Mouse (Mus musculus) 3134 (cell line): ENCODE results near the gene Sdk2.

ENCODE experiments used
- DNase-seq: peaks from one replicate; pipeline ENCODE4 v3.0.0-alpha.2; 2011; ENCODE audit warnings: low spot score; ENCODE audit not compliant: insufficient read length; ENCODE audit errors: extremely low read depth

Gene Sdk2

DNA sequence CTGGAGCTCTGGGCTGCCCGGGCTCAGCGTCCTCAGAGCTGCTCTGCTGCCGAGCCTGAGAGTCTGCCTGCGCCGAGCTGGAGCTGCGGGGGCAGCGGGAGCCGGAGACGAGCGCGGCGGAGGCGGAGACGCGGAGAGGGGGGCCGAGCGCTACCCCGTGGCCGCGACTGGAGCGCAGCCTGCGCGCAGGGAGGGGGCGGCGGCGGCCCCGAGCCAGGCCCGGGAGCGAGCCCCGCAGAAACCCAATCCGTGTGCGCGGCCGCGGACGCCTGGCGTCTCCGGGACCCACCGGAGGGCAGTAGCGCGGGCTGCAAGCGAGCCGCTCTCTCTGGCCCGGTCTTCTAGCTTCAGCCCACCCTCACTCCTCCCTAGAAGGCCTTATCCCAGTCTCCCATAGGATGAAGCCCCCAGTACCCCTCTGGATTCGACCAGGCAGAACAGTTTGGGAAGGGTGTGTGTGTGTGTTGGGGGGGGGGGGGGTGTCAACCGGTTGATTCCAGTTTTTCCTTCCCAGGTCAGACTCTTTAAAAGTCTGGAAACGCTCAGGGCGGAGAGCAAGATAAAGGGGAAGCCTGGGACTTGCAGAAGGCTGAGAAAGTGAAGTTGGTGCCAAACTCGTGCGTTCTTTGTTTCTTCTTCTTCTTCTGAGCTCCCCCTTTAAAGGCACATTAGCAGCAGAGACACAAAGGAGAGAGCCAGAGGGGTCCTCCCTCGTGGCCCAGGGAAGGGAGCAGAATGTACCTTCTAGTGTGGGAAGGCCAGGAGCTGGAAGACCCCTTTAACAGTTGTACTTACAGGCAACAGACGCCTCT is at the start of gene Sdk2:
Gene Sdk2, minus strand, starts transcription at position 96 of the 812 bp plus-strand sequence.
- no peak for DNase-seq

DNA sequence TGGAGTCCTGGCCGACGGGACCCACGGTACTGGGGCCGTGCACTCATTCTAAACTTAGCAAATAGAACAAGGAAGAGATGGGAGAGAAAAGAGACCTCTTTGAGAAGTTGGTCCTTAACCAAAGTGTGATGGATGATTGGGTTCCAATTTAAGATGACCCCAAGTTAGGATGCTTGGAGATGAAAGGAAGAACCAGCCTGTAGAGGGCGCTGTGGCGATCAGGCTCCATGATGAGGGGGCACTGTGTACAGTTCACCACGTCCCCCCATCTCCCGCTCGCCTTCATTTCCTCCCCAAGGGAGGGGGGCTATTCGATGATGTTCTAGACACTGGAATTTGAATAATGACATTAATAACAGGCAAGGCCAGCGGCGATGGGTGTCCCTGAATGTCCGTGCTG is 48.2 kb upstream of the Sdk2 start:
- no peak for DNase-seq

- DNase-seq, result no peak
Observed at GRCm38 (mm10) chr11:114114674-114115073, 47.8 kb upstream of the Sdk2 start.

DNA sequence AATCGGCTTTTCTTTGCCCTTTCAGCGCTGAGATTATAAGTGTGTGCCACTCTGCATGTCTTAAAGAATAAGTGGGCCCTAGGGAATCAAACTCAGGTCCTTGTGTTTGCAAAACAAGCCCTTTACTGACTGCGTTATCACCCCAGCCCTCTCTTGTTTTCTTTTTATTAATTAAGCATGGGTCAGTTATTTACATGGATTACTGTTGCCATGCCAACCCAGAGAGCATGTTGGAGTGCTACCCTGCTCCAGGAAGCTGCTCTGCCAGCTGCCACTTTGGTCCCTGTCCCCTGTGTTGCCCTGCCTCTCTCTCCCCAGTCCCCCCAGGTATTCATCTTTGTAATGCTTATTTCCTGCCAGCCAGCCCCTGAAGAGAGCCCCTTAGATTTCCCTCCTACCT is 44.0 kb upstream of the Sdk2 start:
- DNase-seq, result no peak

- no peak for DNase-seq
Observed at GRCm38 (mm10) chr11:114093636-114094035, 26.8 kb upstream of the Sdk2 start.

DNA sequence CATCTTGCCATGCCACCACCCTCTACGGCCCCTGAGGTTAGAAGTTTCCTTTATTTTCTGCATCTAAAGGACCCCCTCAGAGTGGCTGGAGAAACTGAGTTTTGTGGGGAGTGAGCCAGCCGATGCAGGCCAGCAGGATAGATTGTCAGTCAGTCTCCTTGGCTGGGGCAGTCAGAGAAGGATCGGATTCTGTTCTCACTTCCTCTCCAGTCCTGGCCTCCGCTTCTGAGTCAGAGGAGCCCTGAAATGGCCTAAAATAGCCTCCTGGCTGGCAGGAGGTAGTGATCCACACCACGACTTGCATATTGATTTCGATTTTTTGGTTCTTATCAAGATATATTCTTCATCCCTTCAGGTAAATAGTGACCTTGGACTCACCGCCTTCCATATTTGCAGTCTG is 26.3 kb upstream of the Sdk2 start:
- no peak for DNase-seq

GRCm38 (mm10) chr11:114080606-114081005 is 13.8 kb upstream of the Sdk2 start:
- no peak for DNase-seq

DNA sequence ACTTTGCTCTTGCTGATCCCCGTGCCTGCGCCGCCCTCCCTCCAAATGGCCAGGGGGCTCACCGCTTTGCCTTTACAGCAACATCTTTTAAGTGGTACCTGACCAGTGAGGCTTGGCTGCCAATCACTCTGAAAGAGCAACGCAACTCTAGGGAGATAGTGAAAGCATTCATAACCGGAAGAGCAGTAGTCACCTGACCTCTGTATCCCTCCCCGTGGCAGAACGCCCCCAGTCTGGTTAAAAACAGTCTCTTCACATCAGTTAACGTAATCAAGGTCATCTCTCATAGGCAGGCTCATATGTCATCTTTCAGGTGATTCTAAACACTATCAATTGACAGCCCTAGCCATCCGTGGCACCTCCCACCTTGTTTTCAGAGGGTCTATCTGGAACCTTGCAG is 5.8 kb upstream of the Sdk2 start:
- DNase-seq, result no peak

DNA sequence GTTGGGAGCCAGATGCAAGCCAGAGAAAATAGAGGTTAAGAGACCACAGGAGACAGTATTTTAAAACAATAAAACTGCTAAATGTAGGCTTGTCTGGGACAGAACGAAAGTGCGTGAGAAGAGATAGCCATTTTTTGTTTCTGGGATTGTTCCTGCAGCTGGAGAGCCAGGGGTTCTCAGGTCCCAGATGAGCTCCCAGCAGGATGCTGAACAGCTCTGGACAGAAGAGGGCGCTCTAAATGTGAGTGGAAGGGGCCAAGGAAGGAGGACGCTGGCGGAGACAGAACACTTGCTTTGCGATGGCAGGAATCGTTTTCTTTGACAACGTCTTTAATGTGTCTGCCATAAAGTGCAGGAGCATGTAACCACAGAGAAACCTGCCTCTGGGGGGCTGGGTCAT is 5.2 kb upstream of the Sdk2 start:
- no peak for DNase-seq

GRCm38 (mm10) chr11:114070881-114071280 is 4.0 kb upstream of the Sdk2 start:
- no peak for DNase-seq

GRCm38 (mm10) chr11:114070131-114070530 is 3.3 kb upstream of the Sdk2 start:
- DNase-seq, result no peak

DNA sequence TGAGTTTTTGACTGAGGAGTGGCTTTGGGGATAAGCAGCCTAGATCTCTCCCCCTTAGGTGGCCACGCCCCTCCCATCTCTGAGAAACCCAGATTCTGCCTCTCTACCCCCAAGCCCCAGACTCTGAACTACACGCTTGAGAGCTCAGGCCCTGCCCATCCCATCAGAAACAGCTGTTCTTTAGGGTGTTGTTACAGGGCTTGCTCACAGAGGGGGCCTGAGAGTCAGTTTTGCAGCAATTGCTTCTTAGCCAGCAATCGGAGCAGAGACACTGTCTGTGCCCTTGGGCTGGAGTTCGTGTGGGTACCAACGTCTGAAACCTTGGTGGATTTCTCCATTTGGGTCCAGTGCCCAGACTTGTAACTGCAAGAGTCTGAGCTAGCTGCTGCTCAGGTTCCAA is 1.5 kb upstream of the Sdk2 start:
- DNase-seq, result no peak

GRCm38 (mm10) chr11:114066098-114066950 is 522 bp downstream of the Sdk2 start:
- no peak for DNase-seq

GRCm38 (mm10) chr11:114065596-114065995 is 1.2 kb downstream of the Sdk2 start:
- DNase-seq, result no peak

DNA sequence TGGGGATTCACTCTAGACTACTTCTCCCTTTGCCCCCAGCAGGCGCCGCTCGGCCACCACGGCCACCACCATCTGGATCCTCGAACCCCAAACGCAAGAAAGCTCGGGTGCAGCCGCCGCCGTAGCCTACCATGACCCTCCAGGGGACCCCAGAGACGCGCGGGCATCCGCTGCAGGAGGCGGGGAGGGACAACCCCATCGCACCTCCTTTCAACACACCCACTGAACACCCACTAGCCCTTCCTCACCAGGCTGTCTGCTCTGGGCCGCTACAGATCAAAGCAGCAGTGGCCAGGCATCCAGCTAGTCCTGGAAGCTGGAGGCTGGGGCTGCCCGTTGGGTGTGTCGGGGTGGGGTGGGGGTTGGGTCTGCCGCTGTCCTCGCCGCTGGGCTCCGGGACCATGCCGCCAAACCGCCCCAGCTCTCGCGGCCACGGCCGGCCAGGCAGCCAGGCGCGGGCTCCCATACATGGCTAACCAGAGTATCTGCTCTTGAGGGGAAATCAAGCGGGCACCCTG is 1.9 kb downstream of the Sdk2 start:
- no peak for DNase-seq

DNA sequence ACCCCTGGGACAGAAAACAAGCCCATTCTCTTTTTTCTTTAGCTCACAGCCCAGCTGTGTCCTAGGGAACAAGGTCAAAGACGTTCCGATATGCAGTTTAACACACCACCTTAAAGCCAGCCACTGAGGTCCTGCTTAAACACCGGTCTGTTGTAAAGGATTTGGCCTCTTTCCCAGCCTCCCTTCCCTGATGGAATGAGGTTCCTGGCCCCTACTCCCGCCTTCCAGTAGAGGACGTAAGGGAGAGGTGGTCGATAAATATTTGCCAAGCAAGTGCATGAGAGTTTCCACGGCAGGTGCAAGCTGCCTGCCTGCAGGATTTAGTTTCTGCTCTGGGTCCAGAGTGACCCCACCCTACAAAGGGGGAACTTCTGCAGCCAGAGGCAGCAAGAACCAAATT is 4.9 kb downstream of the Sdk2 start:
- DNase-seq, result no peak

- DNase-seq, result no peak
Observed at GRCm38 (mm10) chr11:114061265-114061664, 5.6 kb downstream of the Sdk2 start.

DNA sequence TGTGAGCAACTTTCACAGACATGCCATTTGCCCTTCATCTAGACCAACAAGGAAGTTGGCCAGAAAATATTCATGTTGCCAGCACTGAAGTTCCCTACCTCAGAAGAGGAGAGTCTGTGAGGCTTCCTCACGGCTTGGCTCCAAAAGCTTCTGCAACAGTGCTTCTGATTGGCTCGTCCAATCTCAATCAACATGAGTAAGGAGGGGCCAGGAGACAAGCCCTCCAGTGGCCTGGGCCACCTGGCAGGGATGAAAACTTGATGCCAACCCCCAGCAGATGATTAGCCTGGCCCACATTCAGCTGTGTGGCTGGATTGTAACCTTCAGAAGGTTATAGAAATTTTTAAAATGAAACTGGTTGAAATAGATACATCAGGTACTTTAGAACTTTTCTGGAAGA is 10.5 kb downstream of the Sdk2 start:
- DNase-seq, result no peak

- DNase-seq, result no peak
Observed at GRCm38 (mm10) chr11:114054581-114055315, 12.1 kb downstream of the Sdk2 start.

- DNase-seq, result no peak
Observed at GRCm38 (mm10) chr11:114051361-114051760, 15.5 kb downstream of the Sdk2 start.

GRCm38 (mm10) chr11:114050511-114050910 is 16.3 kb downstream of the Sdk2 start:
- no peak for DNase-seq
